Mouse (Mus musculus): ENCODE data around the gene Ccna2. TPM values are rescaled to one million over a fixed set of nuclear protein-coding genes. Genes with fewer than 3 reads are reported as not detected.

Gene Ccna2
- polyA plus RNA-seq, 1 experiment from 2014 or later: 188 TPM

Other genes starting within 250 kb of the Ccna2 start
- 190 and 196 TPM in 2 replicates for gene Anxa5, start 96.3 kb downstream of the Ccna2 start, polyA plus RNA-seq (2016; fragmentation: Nextera tagmentation; extraction: Ambion mirVana)
- 0.96 and 1.0 TPM in 2 replicates for gene 1810062G17Rik, start 96.2 kb downstream of the Ccna2 start, polyA plus RNA-seq (2016; fragmentation: Nextera tagmentation; extraction: Ambion mirVana)
- 0.23 and 0.41 TPM in 2 replicates for gene Gm11549, start 50.3 kb downstream of the Ccna2 start, polyA plus RNA-seq (2016; fragmentation: Nextera tagmentation; extraction: Ambion mirVana)
- 67.0 and 73.0 TPM in 2 replicates for gene Exosc9, start 19.5 kb downstream of the Ccna2 start, polyA plus RNA-seq (2016; fragmentation: Nextera tagmentation; extraction: Ambion mirVana)
- gene Bbs7, start 41.3 kb upstream of the Ccna2 start, polyA plus RNA-seq (2016; fragmentation: Nextera tagmentation; extraction: Ambion mirVana): 18.0 and 20.2 TPM in 2 replicates
- gene Trpc3, start 118.0 kb upstream of the Ccna2 start, polyA plus RNA-seq (2016; fragmentation: Nextera tagmentation; extraction: Ambion mirVana): 5.9 and 9.5 TPM in 2 replicates

All from embryonic facial prominence, embryonic 12.5 days (tissue).